Mouse (Mus musculus) G1E (cell line): ENCODE measurements around the gene Lpin2. TPM values are rescaled to one million over a fixed set of nuclear protein-coding genes. Genes with fewer than 3 reads are reported as not detected.

Source experiments
- ATAC-seq: 2 replicates; pipeline ENCODE4 v1.8.0; 2016; ENCODE audit warnings: mild to moderate bottlenecking; ENCODE audit not compliant: insufficient number of reproducible peaks, poor library complexity, low FRiP score, severe bottlenecking; ENCODE audit errors: extremely low read depth
- DNase-seq: peaks from one replicate; pipeline ENCODE4 v3.0.0; 2012; ENCODE audit warnings: low spot score
- H3K27me3 ChIP-seq: 2 replicates; pipeline ENCODE4 v1.6.1; 2012; ENCODE audit warnings: mild to moderate bottlenecking, low read length, inconsistent platforms; ENCODE audit not compliant: insufficient read depth
- H3K36me3 ChIP-seq: replicated peaks from 2 replicates; pipeline ENCODE3; 2012; ENCODE audit warnings: mild to moderate bottlenecking, inconsistent platforms
- H3K4me1 ChIP-seq: 2 replicates; pipeline ENCODE4 v1.6.1; 2012; ENCODE audit warnings: low read depth, low read length, inconsistent platforms, mixed read lengths; ENCODE audit not compliant: insufficient read depth
- H3K4me3 ChIP-seq: 2 replicates; pipeline ENCODE4 v1.5.1; 2012; ENCODE audit warnings: low read depth, mild to moderate bottlenecking, inconsistent platforms, low read length, moderate library complexity, mixed read lengths
- H3K9me3 ChIP-seq: replicated peaks from 2 replicates; pipeline ENCODE4 v1.6.1; 2012; ENCODE audit warnings: inconsistent platforms
- CTCF ChIP-seq: IDR thresholded peaks from 2 replicates; pipeline ENCODE4 v1.5.1; 2012; ENCODE audit warnings: low read depth, low read length, inconsistent platforms, mixed read lengths
- GATA1 ChIP-seq: IDR thresholded peaks from 2 replicates; pipeline ENCODE4 v1.6.1; 2012; ENCODE audit warnings: borderline replicate concordance, low read length, inconsistent platforms, mixed read lengths
- GATA2 ChIP-seq: IDR thresholded peaks from 2 replicates; pipeline ENCODE4 v1.6.1; 2012; ENCODE audit warnings: low read depth, low read length, inconsistent platforms, borderline replicate concordance
- POLR2AphosphoS5 ChIP-seq: IDR thresholded peaks from 2 replicates; pipeline ENCODE4 v1.6.1; 2012; ENCODE audit warnings: low read depth, low read length, inconsistent platforms; ENCODE audit not compliant: insufficient replicate concordance
- TAL1 ChIP-seq: conservative IDR thresholded peaks from 2 replicates; pipeline ENCODE4 v1.6.1; 2012; ENCODE audit warnings: low read depth, low read length, inconsistent platforms, mixed read lengths
- polyA plus RNA-seq: library from polyadenylated mRNA; stranded (reverse); fragments of >175 nt; gene quantifications from 2 replicates; pipeline ENCODE4 v1.2.3, GENCODE M21; 2012
- total RNA-seq, 2 experiments: library from RNA; stranded (forward) in 1 of 2; stranded (reverse) in 1 of 2; fragments of 200-1000 nt in 1 of 2; fragments of >200 nt in 1 of 2; fragmentation: Nextera tagmentation in 1 of 2; gene quantifications; 2 replicates each; pipeline ENCODE4 v1.2.3; 2014 to 2017

Lpin2 gene
- total RNA-seq (2014; fragmentation: Nextera tagmentation) (112 and 169 TPM in 2 replicates), total RNA-seq (2017) (147 and 155 TPM in 2 replicates), polyA plus RNA-seq (37.3 and 44.3 TPM in 2 replicates)

DNA sequence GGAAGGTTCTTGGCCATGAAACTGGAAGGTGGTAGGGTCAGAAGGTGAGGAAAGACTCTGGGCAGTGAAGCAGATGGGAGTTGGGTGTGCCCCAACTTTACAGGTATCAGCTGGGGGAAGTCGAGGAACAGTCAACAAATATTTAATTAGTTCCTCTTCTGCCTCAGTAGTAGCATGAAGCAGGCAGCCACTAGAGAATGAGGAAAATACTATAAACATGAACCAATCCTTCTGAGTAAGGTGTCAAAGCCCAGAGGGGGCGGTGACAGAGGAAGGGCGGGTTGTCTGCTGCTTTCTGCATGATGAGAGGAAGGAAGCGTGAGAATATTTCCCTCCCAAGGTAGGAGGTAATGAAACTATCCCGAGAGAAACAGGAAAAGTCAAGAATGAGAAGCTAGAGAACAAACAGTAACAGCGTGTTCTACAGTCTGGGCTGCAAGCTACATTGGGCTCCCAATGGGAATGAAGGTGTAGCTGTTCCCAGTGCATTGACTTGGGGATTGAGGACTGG lies at the start of gene Lpin2:
Gene Lpin2, plus strand, starts transcription at position 350 of the 511 bp plus-strand sequence.
- peak within 1 kb of the TSS; percentile 93 for H3K4me3 ChIP-seq
- no peak for TF ChIP-seq POLR2AphosphoS5
- TF ChIP-seq TAL1: no peak
- no peak for TF ChIP-seq GATA1
- no peak for TF ChIP-seq GATA2
- TF ChIP-seq CTCF: no peak
- peak; percentile 29 for ATAC-seq
- no peaks in the 10 kb centered on the region for H3K9me3 ChIP-seq
- H3K4me1 ChIP-seq: peaks cover 61% of the 10 kb centered on the region
- no peaks in the 10 kb centered on the region for H3K27me3 ChIP-seq
- H3K36me3 ChIP-seq: peaks cover 5% of the 10 kb centered on the region
- DNase-seq: no peak

DNA sequence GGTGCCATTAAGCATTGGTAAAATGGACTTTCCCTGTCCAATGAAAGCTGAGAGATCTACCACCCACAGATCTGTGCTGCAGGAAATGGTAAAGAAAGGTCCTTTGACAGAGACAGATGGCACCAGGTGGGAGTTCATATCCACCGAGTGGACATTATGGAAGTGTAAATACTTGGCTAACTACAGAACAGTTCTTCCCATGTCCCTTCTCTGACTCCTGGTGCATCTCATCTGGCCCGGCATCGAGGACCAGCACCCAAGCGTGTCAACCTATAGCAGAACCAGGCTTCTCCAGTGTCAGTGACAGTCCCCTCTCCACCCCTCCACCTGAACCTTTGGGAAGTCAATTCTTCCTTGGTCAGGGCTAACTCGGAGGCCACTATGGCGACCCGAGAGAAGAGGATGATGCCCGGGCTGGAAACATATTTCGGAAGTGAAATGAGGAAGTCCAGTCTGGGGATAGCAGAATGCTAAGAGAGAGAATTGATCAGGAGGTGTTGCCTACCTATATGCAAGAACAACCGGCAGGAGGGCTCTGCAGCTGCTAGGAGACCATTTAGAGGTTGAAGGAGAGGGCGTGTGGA lies 49.4 kb upstream of the Lpin2 start:
- no peaks in the 10 kb centered on the region for H3K36me3 ChIP-seq
- ATAC-seq: no peak
- no peaks in the 10 kb centered on the region for H3K9me3 ChIP-seq
- TF ChIP-seq GATA2 (no peak), TAL1 (no peak), GATA1 (no peak), CTCF (no peak), POLR2AphosphoS5 (no peak)
- H3K4me3 ChIP-seq: no peak overlapping the region
- H3K4me1 ChIP-seq: peaks cover 6% of the 10 kb centered on the region
- DNase-seq: no peak
- peaks cover 10% of the 10 kb centered on the region; the same call in 1 of the 2 replicates for H3K27me3 ChIP-seq

DNA sequence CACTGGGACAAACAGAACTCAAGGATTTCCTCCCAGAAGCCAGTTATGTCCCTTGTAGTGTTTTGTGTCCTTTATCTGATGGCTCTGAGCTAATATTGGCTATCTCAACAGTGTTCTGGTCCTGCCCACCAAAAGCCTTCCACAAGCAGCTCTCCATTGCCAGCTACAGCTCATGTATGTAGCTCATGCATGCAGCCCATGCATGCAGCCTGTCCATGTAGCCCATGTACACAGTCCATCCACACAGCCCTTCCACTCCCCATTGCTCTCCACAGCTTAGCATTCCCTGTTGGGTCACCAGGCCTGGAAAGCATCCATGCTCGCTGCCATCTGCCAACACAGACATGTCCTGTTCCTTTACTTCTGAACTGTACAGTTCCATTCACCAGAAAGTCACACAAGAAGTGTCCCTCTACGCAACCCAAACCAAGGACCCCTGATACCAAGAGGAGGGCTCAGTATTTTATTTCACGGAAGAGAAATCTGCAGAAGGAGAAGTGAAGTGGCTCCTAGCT lies 47.9 kb upstream of the Lpin2 start:
- no peaks in the 10 kb centered on the region for H3K36me3 ChIP-seq
- no peak for TF ChIP-seq CTCF
- no peak for TF ChIP-seq GATA2
- no peak for TF ChIP-seq POLR2AphosphoS5
- no peak for TF ChIP-seq TAL1
- TF ChIP-seq GATA1: no peak
- ATAC-seq (no peak), DNase-seq (no peak)
- peaks cover 13% of the 10 kb centered on the region for H3K27me3 ChIP-seq
- no peaks in the 10 kb centered on the region for H3K9me3 ChIP-seq
- H3K4me3 ChIP-seq: no peak overlapping the region
- H3K4me1 ChIP-seq: peaks cover 5% of the 10 kb centered on the region

DNA sequence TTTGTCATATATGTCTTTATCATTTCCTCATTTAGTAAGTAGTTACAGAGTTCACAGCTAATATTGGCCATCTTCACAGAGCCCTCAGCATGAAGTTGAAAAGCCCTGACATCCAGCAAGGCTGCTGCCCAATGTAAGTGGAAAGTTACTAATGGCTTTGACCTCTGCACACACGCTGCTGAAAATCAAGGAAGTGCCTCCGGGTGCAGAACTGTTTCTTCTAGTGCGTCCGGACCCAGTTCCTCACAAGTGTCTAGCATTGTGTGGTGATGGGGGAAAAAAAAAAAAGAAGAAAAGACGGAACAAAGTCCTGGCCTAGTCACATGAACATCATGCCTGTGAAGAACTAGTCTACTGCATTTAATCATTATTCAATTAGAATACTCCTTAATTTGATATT lies 47.3 kb upstream of the Lpin2 start:
- H3K36me3 ChIP-seq: no peaks in the 10 kb centered on the region
- ATAC-seq: no peak
- H3K27me3 ChIP-seq: peaks cover 13% of the 10 kb centered on the region
- peaks cover 5% of the 10 kb centered on the region for H3K4me1 ChIP-seq
- H3K9me3 ChIP-seq: no peaks in the 10 kb centered on the region
- no peak for TF ChIP-seq TAL1
- no peak for TF ChIP-seq GATA1
- TF ChIP-seq POLR2AphosphoS5: no peak
- DNase-seq: no peak
- H3K4me3 ChIP-seq: no peak overlapping the region

DNA sequence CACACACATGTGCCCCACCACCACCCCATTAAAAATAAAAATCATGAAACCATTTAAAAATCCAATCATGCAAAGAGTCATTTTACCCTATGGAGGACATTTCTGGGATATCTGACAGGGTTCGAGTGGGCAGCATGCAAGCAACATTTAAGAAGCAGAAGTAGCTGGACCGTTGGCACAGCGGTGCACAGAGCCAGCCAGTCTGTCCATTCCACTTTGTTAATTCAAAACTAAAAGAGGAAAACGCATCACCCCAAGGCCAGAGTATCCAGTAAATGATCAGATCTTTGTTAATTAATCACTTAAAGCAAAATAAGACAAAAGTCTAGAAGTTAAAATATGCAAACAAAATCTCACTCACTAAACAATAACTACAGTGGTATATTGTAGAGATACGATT lies 46.5 kb upstream of the Lpin2 start:
- Histone ChIP-seq H3K27me3 (peaks cover 13% of the 10 kb centered on the region), H3K9me3 (no peaks in the 10 kb centered on the region), H3K4me3 (no peak overlapping the region), H3K36me3 (no peaks in the 10 kb centered on the region), H3K4me1 (peaks cover 5% of the 10 kb centered on the region)
- ATAC-seq (no peak), DNase-seq (no peak)
- TF ChIP-seq TAL1: no peak
- no peak for TF ChIP-seq GATA1
- no peak for TF ChIP-seq GATA2
- no peak for TF ChIP-seq CTCF
- TF ChIP-seq POLR2AphosphoS5: no peak

DNA sequence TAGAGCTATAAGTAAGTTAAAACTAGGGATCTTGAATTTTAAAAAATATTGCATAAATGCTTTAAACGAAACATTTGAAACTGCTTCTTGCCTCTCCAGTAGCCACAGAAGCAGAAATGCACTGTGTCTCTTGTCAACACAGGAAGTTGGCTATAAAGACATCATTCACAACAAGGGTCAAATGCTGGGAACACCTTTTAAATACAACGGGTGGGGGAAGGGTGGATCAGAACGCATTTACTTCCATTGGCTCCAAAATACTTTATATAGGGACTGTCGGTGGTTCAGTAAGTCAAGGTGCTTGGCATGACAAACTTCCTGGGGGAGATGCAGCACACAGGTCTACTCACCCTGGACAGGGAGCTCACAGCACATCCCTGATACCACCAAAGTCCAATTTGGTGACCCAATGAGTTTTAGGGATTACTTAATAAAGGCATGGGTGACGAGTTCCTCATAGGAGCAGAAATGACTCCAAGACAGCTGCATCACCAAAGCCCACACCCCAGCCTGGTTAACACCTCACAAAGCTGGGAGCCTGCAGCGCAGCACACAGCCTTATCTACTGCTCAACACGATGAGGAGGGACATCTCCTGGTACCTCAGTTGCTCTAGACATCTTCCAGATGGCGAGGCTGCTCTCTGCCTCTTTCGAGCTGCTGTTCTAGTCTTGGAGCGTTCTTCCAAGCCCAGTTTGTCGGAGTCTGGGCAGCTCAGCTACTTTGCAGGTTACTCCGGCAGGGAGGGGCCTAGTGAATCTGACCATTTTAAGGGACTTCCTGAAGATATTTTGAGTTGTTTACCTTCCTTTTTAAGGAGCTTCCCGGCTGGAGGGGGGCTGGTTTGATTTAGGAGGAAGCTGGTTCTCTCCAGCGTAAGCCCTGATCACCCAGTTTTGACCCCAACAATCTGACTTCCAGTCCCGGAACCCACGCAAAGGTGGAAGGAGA lies 45.7 kb upstream of the Lpin2 start:
- no peak overlapping the region; the same call in 1 of the 2 replicates for H3K4me3 ChIP-seq
- no peak for ATAC-seq
- H3K27me3 ChIP-seq: peaks cover 17% of the 10 kb centered on the region
- TF ChIP-seq GATA2: no peak
- TF ChIP-seq POLR2AphosphoS5: no peak
- TF ChIP-seq CTCF: no peak
- no peak for TF ChIP-seq TAL1
- TF ChIP-seq GATA1: no peak
- no peaks in the 10 kb centered on the region for H3K9me3 ChIP-seq
- no peaks in the 10 kb centered on the region for H3K36me3 ChIP-seq
- H3K4me1 ChIP-seq: peaks cover 8% of the 10 kb centered on the region
- no peak for DNase-seq
